Mouse (Mus musculus) gastrocnemius, adult 2 months (tissue): ENCODE measurements around the gene Pgap3. TPM values are rescaled to one million over a fixed set of nuclear protein-coding genes. Genes with fewer than 3 reads are reported as not detected.

ENCODE experiments used
- DNase-seq: peaks from one replicate; pipeline ENCODE4 v3.0.0; 2022
- H3K27ac ChIP-seq: fragments of 200-600 bp; 2 replicates; pipeline ENCODE4 v1.8.1; 2022; ENCODE audit warnings: mild to moderate bottlenecking
- H3K4me3 ChIP-seq: fragments of 200-600 bp; 2 replicates; pipeline ENCODE4 v1.8.1; 2022; ENCODE audit warnings: mild to moderate bottlenecking, moderate library complexity
- CTCF ChIP-seq: fragments of 200-600 bp; IDR thresholded peaks from 2 replicates; pipeline ENCODE4 v1.8.1; 2022; ENCODE audit warnings: antibody characterized with exemption, mild to moderate bottlenecking, moderate library complexity
- intact Hi-C: fragments of 180-260 bp; cut with DNase I; formaldehyde crosslinking; loops from one replicate; pipeline ENCODE4 v1.15.1; 2025
- long read RNA-seq, 2 experiments: library from polyadenylated mRNA; stranded (forward); transcript quantifications; one replicate each; pipeline ENCODE4 v2.0.0; 2021
- total RNA-seq, 2 experiments: library from RNA; stranded (reverse); gene quantifications; 2 replicates each; pipeline ENCODE4 v1.2.3; 2021

Gene Pgap3
- 1 to 10 TPM; 2.2 to 3.0 TPM for total RNA-seq
- long read RNA-seq, experiment 1, partial matches to known transcripts, result 0 of 7 reads
- long read RNA-seq, experiment 1, other reads (novel, unspliced or antisense), result 1 of 7 reads
- long read RNA-seq, experiment 2, partial matches to known transcripts, result 0 of 5 reads
- long read RNA-seq, experiment 2, other reads (novel, unspliced or antisense), result 1 of 5 reads

DNA sequence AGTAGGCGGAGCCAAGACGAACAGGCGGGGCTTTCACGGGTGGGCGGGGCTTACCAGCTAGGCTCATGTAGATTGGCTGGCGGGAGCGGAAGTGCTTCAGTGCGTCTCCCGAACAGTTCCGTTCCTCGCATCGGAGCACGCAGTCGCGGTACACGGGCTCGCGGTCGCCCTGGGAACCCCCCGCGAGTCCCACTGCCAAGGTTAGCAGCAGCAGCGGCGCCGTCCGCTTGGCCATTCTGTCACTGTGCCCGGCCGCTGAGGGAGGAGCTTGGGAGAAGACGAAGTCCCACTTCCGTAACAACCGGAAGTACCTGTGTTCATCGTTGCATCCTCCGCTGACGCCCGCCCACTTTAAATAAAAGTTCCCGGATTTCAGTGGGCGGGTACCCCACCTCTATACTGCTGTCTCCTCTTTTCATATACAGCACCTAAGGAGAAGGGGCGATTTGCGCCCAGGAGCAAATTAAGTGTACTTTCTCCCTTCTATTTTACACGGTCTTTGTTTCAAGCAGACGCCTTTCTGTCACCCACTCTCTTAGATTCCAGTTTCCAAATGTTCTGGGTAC lies at the start of gene Pgap3:
Gene Pgap3, minus strand, starts transcription at position 330 of the 566 bp plus-strand sequence.
- TF ChIP-seq CTCF, result no peak
- peak; percentile 91 for DNase-seq
- peak within 1 kb of the TSS; percentile 99 for H3K27ac ChIP-seq
- H3K4me3 ChIP-seq, result peak within 1 kb of the TSS; percentile 89
- intact Hi-C loops, result loop anchor here (2.0 kb wide), 1 partner anchor 39 kb away; the partner anchor contains the start of gene Mien1

DNA sequence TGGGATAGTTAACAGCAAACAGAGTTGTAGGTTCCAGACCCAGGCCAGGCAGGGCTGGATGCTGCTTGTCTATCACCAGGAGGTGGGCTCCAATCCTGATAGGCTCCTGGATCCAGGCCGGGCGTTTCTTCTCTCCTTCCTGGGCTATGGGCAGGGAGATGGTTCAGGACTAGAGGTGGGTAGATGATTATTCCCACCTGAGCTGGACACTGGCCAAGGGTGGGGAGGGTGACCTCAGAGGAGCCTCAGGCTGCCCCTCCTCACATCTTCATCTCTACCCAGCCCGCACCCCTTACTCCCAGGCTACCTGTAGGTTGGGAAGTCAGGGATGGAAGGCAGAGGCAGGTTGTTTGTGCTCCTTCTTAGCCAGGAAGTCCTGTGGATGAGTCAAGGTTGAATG lies 49.1 kb upstream of the Pgap3 start:
- TF ChIP-seq CTCF, result no peak
- intact Hi-C loops, result no loop called here
- H3K27ac ChIP-seq, result peak overlapping the region; percentile 69; the same call in 1 of the 2 replicates
- no peak for DNase-seq
- H3K4me3 ChIP-seq, result no peak overlapping the region

DNA sequence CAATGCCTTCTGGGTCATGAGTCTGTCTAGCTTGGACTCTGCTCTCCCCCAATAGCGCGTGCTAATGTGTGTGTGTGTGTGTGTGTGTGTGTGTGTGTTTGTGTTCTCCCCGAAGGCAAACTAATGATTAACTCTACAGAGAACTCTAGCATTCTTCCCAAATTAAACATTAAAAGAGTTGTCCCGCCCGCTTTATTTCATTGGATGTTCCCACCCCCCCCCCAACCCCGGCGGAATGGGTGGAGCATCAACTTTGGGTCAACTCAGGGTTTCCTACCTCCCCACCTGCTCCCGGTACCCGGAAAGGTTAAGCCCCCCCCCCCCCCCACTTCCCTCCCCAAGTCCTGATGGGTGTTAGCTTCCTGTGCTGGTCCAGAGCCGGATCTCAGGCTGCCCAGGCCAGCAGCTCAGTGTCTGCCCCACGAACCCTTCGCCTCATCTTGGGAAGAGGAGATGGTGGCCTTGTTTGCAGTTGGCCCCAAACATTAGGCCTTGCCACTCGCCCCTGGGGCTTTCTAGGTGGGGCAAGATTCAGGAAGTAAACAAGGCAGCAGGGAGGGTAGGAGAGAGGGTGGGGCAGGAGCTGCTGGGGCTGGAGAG lies 48.0 kb upstream of the Pgap3 start:
- no peak for DNase-seq
- intact Hi-C loops, result no loop called here
- H3K4me3 ChIP-seq, result peak overlapping the region; percentile 35
- peak overlapping the region; percentile 69 for H3K27ac ChIP-seq
- TF ChIP-seq CTCF, result no peak

DNA sequence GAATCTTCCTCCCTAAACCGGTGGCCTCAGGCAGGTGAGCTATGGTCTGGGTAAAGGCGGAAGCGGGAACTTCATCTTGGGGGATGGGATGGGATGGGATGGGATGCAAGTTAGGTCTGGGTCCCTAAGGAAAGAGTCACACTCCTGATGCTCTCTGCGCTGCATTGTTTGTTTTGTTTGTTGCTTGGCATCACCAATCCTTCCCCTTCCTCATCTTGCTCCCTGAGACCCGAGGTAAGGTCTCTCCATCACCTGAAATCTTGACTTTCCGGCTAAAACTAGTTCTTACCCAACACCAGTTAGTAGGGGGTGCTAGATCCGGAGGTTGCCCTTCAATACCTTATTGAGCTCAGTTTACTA lies 47.2 kb upstream of the Pgap3 start:
- intact Hi-C loops, result no loop called here
- DNase-seq, result no peak
- TF ChIP-seq CTCF, result no peak
- Histone ChIP-seq H3K4me3 (no peak overlapping the region), H3K27ac (no peak overlapping the region)

DNA sequence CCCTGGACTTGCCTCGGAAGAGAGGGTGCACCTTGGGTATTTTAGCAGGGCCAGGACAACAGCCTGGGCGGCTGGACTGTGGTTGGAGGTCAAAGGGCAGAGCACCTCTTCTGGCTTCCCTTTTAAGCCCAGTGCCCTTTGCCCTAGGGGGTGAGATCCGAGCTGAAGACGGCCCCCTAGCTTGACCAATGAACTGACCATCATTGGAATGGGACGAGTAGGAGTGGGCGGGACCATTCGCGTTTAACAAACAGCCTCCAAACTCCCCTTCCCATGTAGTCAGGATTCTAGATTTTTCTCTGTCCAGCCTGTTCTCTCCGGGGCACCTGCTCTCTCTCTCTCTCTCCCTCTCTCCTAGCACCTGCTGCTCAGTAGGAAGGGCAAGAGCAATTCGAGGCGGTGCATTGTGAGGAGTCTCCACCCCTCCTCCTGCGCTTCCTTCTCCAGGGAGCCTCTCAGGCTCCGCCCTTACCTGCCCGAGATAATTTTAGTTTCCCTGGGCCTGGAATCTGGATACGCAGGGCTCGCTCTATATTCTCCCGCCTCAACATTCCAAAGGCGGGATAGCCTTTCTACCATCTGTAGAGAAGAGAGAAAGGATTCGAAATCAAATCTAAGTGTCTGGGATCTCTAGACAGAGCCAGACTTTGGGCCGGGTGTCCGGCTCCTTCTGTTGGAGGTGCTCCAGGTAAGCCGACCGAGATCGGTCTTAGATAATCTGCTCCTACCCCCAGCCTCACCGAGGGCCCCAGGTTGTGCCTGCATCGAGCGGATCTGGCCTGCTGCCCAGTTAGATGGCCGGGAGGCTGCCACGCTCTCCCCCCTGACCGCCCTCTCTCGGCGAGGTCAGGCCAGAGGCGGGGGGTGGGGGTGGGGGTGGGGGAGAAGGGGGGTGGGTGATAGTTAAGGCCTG lies 46.5 kb upstream of the Pgap3 start:
- TF ChIP-seq CTCF, result no peak
- peak overlapping the region; percentile 9 for H3K4me3 ChIP-seq
- peak; percentile 25 for DNase-seq
- H3K27ac ChIP-seq, result no peak overlapping the region
- intact Hi-C loops, result no loop called here

DNA sequence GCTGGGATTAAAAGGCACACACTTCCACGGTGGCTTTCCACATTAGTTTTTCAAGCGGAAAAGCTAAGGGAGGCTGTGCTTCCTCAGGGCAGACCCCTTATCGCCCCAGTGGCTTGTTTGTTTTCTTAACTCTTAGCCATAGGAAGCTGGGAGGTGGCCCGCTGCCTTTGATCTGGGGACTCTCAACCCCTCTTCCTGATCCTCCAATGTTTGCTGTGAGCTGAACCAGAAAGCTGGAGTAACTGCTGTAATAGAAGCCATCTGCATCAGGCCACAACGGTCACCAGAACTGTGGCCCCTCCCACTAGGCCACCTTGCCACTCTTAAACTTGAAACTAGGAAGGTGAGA lies 45.9 kb upstream of the Pgap3 start, which contains the start of gene Grb7:
Gene Grb7, plus strand, starts transcription at position 182 of the 349 bp plus-strand sequence.
- intact Hi-C loops, result no loop called here
- DNase-seq, result no peak
- Histone ChIP-seq H3K27ac (no peak within 1 kb of the TSS), H3K4me3 (peak within 1 kb of the TSS; percentile 9)
- no peak for TF ChIP-seq CTCF

DNA sequence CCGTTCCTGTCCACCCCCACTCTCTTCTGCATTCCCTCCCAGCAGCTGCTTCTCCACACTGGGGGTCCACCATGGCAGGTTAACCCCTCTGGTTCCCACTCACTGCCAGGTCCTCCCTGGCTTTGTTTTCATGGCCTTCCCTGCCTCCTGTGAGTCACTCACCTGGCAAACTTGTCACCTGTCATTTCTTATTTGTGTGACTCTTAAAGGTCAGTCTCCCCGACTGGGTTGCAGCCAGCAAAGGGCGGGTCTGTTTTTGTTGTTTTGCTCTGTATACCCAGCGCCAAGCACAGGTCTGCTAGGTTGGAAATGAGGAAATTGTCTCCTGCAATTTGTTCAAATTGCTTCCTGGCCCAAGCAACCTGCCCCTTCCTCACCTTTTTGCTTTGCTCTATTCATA lies 45.4 kb upstream of the Pgap3 start:
- Histone ChIP-seq H3K4me3 (no peak overlapping the region), H3K27ac (no peak overlapping the region)
- no peak for TF ChIP-seq CTCF
- intact Hi-C loops, result no loop called here
- no peak for DNase-seq

DNA sequence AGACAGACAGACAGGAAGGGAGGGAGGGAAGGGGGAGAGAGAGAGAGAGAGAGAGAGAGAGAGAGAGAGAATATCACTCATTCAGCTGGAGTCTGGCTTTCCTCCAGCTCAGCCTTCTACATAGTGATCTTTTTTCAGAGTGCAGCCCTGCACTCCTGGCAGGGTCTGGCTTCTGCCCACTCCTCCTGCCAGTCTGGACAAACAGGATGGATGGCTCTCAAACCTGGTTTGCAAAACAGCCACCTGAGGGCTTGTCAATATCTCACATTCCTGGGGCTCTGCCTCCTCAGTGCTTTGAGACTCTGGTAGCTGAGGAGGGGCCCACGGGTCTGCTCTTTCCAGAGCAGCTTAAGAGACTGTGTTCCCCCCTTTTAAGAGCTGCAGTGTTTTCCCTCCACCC lies 44.9 kb upstream of the Pgap3 start:
- H3K27ac ChIP-seq, result no peak overlapping the region
- DNase-seq, result no peak
- H3K4me3 ChIP-seq, result no peak overlapping the region
- intact Hi-C loops, result no loop called here
- TF ChIP-seq CTCF, result no peak

DNA sequence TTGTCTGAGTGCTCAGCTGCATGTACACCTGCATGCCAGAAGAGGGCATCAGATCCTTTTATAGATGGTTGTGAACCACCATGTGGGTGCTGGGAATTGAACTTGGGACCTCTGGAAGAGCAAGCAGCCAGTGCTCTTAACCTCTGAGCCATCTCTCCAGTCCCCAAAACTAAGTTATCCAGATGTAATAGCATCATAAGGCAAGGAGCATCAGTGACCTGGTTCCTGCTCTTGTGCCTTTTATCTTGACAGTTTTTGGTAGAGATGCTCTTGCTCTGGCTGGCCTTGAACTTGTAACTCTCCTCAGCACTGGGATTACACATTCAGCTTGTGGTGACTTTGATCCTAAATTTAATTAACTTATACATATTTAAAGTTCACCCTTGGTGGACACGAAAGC lies 43.4 kb upstream of the Pgap3 start:
- Histone ChIP-seq H3K27ac (no peak overlapping the region), H3K4me3 (no peak overlapping the region)
- no peak for TF ChIP-seq CTCF
- no peak for DNase-seq
- intact Hi-C loops, result loop anchor here (5.0 kb wide), 1 partner anchor 176 kb away; no protein-coding TSS in a partner anchor

DNA sequence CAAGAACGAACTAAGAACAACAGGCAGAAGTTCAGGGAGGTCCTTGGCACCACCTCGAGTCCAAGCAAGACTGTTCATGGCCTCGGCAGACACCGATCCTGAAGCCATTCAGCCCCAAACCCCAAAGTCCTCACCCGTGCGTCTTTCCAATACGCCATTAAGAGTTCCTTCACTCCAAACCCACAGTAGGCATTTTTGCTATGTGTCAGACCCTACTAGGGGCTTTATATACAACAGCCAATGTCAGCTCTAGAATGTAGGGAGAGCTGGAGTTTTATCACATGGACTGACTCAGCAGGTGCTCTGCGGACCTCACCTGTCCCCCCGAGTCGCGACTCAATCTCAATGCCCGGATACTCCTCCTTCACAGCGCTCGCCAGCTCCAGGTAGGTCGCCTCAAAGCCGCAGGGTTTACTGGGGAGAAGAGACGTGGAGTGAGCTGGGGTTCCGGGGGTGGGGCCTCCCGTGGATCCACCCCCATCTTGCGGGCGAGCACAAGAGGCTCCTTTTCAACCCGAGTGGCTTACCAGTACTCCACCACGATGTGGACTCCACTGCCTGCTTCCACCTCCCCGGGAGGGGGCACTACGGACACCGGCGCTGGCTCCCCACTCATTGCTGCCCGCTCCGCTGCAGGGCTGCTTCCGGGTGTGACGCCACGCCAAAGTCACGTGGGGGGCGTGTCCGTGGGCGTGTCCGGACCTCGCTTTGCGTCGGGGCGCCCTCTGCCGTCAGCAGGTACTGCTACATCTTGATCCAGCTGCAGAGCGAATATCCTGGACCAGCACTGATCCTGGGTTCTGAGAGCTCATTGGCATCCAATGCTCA lies 38.3 kb upstream of the Pgap3 start, which contains the start of gene Mien1:
Gene Mien1, minus strand, starts transcription at position 661 of the 828 bp plus-strand sequence.
- peak; percentile 97 for TF ChIP-seq CTCF
- intact Hi-C loops, result loop anchor here (1.0 to 2.0 kb wide), 2 partner anchors 38 to 96 kb away; partner anchors contain the start of gene Pgap3
- Histone ChIP-seq H3K27ac (peak within 1 kb of the TSS; percentile 91), H3K4me3 (peak within 1 kb of the TSS; percentile 79)
- peak; percentile 96 for DNase-seq

DNA sequence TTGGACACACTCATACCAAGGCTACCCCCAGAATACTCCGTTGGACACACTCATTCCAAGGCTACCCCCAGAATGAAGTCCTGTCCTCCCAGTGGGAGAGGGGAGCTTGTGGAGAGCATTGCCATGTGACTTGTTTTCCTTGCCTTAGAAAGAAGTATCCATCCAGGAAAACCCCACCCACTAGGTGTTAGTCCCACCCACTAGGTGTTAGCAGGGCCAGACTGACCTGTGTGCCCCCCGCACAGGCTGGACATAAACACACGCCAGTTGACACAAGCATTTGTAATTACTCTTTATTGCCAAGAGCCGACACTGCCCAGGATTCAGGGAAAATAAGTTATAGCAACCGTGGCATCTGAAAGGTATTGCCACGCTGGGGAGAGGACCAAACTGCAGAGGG lies 37.2 kb upstream of the Pgap3 start:
- H3K4me3 ChIP-seq, result no peak overlapping the region
- intact Hi-C loops, result no loop called here
- DNase-seq, result no peak
- no peak overlapping the region for H3K27ac ChIP-seq
- TF ChIP-seq CTCF, result no peak

DNA sequence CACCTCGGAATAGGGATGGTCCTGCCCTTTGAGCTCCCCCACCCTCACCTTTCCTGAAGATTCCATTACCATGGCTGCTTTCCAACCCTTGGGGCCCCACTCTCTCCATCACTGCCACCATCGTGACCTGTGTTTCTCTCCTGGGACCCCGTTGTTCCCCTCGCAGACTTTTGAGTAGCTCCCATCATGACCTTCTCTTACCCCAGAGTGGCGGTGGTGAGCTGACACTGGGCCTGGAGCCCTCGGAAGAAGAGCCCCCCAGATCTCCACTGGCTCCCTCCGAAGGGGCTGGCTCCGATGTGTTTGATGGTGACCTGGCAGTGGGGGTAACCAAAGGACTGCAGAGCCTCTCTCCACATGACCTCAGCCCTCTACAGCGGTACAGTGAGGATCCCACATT lies 35.4 kb upstream of the Pgap3 start:
- no peak for TF ChIP-seq CTCF
- H3K27ac ChIP-seq, result no peak overlapping the region
- H3K4me3 ChIP-seq, result no peak overlapping the region
- no peak for DNase-seq
- intact Hi-C loops, result no loop called here
